Mouse (Mus musculus) heart, adult 2 months (tissue): ENCODE data around the gene Dmkn. TPM values are rescaled to one million over a fixed set of nuclear protein-coding genes. Genes with fewer than 3 reads are reported as not detected.

Experiments used
- DNase-seq, 2 experiments: peaks; one replicate each; pipeline ENCODE4 v3.0.0; 2021
- H3K27ac ChIP-seq: fragments of 200-600 bp; 2 replicates; pipeline ENCODE4 v1.8.1; 2022
- H3K27me3 ChIP-seq: fragments of 200-500 bp; 2 replicates; pipeline ENCODE4 v1.6.1; 2012; ENCODE audit warnings: mild to moderate bottlenecking, low read length, inconsistent platforms, mixed read lengths; ENCODE audit not compliant: control insufficient read depth, insufficient read depth
- H3K36me3 ChIP-seq: fragments of 200-500 bp; 2 replicates; pipeline ENCODE4 v1.6.1; 2012; ENCODE audit warnings: low read length, inconsistent platforms; ENCODE audit not compliant: control insufficient read depth, insufficient read depth
- H3K4me1 ChIP-seq: fragments of 200-500 bp; 2 replicates; pipeline ENCODE4 v1.6.1; 2011; ENCODE audit warnings: low read length; ENCODE audit not compliant: control insufficient read depth, insufficient read depth
- H3K4me3 ChIP-seq: fragments of 200-600 bp; 2 replicates; pipeline ENCODE4 v1.8.1; 2022
- H3K79me2 ChIP-seq: fragments of 200-500 bp; replicated peaks from 2 replicates; pipeline ENCODE4 v1.6.1; 2012; ENCODE audit warnings: mild to moderate bottlenecking, inconsistent platforms, low read length, moderate library complexity, mixed read lengths; ENCODE audit not compliant: control insufficient read depth, insufficient read depth
- H3K9ac ChIP-seq: fragments of 200-500 bp; 2 replicates; pipeline ENCODE4 v1.6.1; 2012; ENCODE audit warnings: low read depth, mild to moderate bottlenecking, control low read depth, inconsistent platforms, low read length, mixed read lengths
- CTCF ChIP-seq: fragments of 200-600 bp; IDR thresholded peaks from 2 replicates; pipeline ENCODE4 v1.8.1; 2022; ENCODE audit warnings: antibody characterized with exemption, mild to moderate bottlenecking, moderate library complexity
- EP300 ChIP-seq: fragments of 200-500 bp; IDR thresholded peaks from 2 replicates; pipeline ENCODE4 v1.6.1; 2011; ENCODE audit warnings: low read depth, low read length, control low read depth; ENCODE audit not compliant: insufficient read depth
- POLR2A ChIP-seq: fragments of 200-500 bp; IDR thresholded peaks from 2 replicates; pipeline ENCODE4 v1.6.1; 2011; ENCODE audit warnings: mild to moderate bottlenecking, low read depth, low read length, control low read depth; ENCODE audit not compliant: insufficient read depth
- WGBS: fragments of 180-500 bp; shearing (Covaris S2); methylation state at CpG from one replicate; pipeline ENCODE4 v1.1.7; 2018; 5-methylcytosine and 5-hydroxymethylcytosine counted together
- intact Hi-C: fragments of 180-260 bp; cut with DNase I; formaldehyde crosslinking; loops from one replicate; pipeline ENCODE4 v1.15.1; 2025
- polyA plus RNA-seq: library from polyadenylated mRNA; depleted of rRNA; stranded (reverse); fragments of >200 nt; gene quantifications from 2 replicates; pipeline ENCODE4 v1.2.3, GENCODE M21; 2012
- total RNA-seq, 2 experiments: library from RNA; stranded (reverse); gene quantifications; 2 replicates each; pipeline ENCODE4 v1.2.3; 2021

Dmkn gene
- total and polyA plus RNA-seq, 3 experiments, result 0.84 to 7.2 (median 1.6) TPM

DNA sequence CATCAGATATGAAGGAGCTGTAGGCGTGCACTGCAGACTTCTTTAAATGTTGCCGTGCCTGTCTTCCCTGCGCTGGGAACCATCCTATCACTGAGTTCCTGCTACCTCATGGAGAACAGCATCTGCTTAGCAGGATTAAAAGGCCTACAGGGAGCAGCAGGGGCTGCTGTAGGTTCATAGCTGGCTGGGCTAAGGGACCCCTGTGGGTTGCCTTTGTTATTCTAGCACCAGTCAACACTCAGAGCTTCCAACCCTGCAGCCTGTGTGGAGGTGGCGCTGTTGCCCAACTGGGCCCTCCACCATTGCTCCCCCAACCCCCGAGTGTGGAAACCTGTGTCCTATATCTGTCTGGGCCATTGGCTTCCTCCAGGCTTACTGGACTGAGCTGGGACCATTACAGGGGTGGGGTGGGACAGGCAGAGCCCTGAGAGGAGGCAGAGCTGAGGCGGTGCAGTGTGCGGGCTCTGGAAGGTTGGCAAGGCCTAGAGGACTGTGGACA, 13.6 kb downstream of the Dmkn start:
- WGBS, result 53% methylated on average over 7 of the region's 7 CpGs
- intact Hi-C loops, result no loop called here
- no peak overlapping the region for H3K27ac ChIP-seq

GRCm38 (mm10) chr7:30777911-30778310, 14.4 kb downstream of the Dmkn start:
- WGBS, result 50% methylated on average over 1 of the region's 1 CpGs
- Histone ChIP-seq H3K36me3 (no peaks in the 10 kb centered on the region), H3K27me3 (no peaks in the 10 kb centered on the region), H3K27ac (no peak overlapping the region), H3K79me2 (no peaks in the 10 kb centered on the region), H3K4me3 (no peak overlapping the region), H3K4me1 (no peaks in the 10 kb centered on the region), H3K9ac (no peak overlapping the region)
- intact Hi-C loops, result no loop called here
- TF ChIP-seq EP300 (no peak), CTCF (no peak), POLR2A (no peak)
- no peak for DNase-seq

More for the DNA sequence above, 13.6 kb downstream of the Dmkn start:
- H3K4me1 ChIP-seq, result no peaks in the 10 kb centered on the region
- DNase-seq, result no peak
- H3K9ac ChIP-seq, result no peak overlapping the region
- no peak for TF ChIP-seq EP300
- no peak for TF ChIP-seq CTCF
- no peak for TF ChIP-seq POLR2A
- H3K79me2 ChIP-seq, result no peaks in the 10 kb centered on the region
- H3K36me3 ChIP-seq, result no peaks in the 10 kb centered on the region
- no peaks in the 10 kb centered on the region for H3K27me3 ChIP-seq
- no peak overlapping the region for H3K4me3 ChIP-seq

GRCm38 (mm10) chr7:30781792-30782191, 18.2 kb downstream of the Dmkn start:
- WGBS, result 68% methylated on average over 4 of the region's 4 CpGs
- TF ChIP-seq POLR2A (no peak), CTCF (peak; percentile 64), EP300 (no peak)
- Histone ChIP-seq H3K79me2 (no peaks in the 10 kb centered on the region), H3K27ac (no peak overlapping the region), H3K4me3 (no peak overlapping the region), H3K27me3 (no peaks in the 10 kb centered on the region), H3K9ac (no peak overlapping the region), H3K4me1 (no peaks in the 10 kb centered on the region), H3K36me3 (no peaks in the 10 kb centered on the region)
- intact Hi-C loops, result no loop called here
- no peak for DNase-seq

DNA sequence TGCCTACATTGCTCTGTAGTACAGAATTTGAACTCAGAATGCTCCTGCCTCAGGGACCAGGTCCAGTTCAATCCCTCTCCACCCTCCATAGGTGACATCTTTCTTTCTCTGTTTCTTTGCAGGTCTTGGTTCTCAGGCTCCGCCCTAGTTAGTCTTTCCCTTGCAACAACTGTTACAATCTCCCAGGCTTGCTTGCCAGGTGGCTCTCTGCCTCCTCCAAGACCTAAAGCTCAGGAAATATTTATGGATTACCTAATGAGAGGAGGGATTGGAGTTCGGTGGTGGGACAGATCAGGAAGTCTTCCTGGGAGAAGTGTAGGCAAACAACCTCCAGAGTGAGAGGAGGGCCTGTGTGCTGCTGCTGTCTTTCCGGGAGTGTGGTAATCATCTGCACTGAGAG, 19.1 kb downstream of the Dmkn start:
- Histone ChIP-seq H3K36me3 (no peaks in the 10 kb centered on the region), H3K4me3 (no peak overlapping the region), H3K79me2 (no peaks in the 10 kb centered on the region), H3K27ac (no peak overlapping the region), H3K27me3 (no peaks in the 10 kb centered on the region), H3K4me1 (no peaks in the 10 kb centered on the region), H3K9ac (no peak overlapping the region)
- DNase-seq, result no peak
- WGBS, result 66% methylated on average over 3 of the region's 3 CpGs
- intact Hi-C loops, result no loop called here
- TF ChIP-seq EP300, result no peak
- TF ChIP-seq POLR2A, result no peak
- no peak for TF ChIP-seq CTCF

GRCm38 (mm10) chr7:30785154-30785553, 21.6 kb downstream of the Dmkn start:
- no peak for DNase-seq
- Histone ChIP-seq H3K4me3 (no peak overlapping the region), H3K27me3 (no peaks in the 10 kb centered on the region), H3K27ac (no peak overlapping the region), H3K36me3 (no peaks in the 10 kb centered on the region), H3K79me2 (no peaks in the 10 kb centered on the region), H3K9ac (no peak overlapping the region), H3K4me1 (no peaks in the 10 kb centered on the region)
- 48% methylated on average over 1 of the region's 1 CpGs for WGBS
- intact Hi-C loops, result no loop called here
- TF ChIP-seq EP300, result no peak

DNA sequence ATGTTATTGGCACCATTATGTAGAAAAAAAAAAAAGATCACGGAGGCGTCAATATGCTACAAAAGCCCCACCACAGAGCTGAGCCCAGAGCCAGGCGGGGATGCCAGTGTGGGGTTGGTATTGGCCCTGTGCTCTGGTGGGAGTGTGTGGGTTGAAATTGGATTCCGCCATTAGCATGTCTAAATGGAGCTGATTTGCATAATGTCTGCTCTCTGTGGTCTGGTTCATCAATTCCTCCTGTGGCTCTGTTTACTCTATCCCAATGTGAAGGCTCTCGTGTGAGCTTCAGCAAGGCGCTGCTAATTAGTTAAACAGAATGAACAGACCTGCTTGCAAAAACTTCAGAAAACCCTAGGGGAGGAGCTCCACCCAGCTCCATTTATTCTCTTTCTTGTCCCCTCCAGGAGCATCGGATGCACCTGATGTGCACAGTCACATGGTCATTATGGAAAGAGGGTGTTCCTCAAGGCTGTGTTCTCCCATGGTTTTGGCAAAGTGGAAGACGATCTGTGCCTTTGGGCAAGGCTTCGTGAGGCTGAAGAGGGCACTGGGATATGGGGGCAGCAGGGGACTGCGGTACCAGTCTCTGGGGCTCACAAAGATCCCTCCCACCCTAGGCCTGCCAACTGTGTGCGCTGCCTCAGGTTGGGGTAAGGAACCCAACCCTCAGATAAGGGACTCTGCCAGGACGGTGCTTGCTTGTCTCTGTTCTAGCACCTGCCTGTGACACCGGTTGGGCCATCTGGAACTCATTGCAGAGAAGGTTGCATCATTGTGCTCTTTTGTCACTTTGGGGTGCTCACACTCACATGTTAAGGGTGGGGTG, 22.4 kb downstream of the Dmkn start:
- Histone ChIP-seq H3K4me1 (no peaks in the 10 kb centered on the region), H3K27ac (no peak overlapping the region), H3K4me3 (no peak overlapping the region), H3K9ac (no peak overlapping the region), H3K27me3 (no peaks in the 10 kb centered on the region), H3K79me2 (no peaks in the 10 kb centered on the region), H3K36me3 (no peaks in the 10 kb centered on the region)
- TF ChIP-seq EP300 (no peak), CTCF (no peak), POLR2A (no peak)
- intact Hi-C loops, result no loop called here
- DNase-seq, result no peak
- WGBS, result 74% methylated on average over 13 of the region's 13 CpGs
